Mouse (Mus musculus) kidney, postnatal 10 days (tissue): ENCODE data around the gene Dpep3.
"Not testable (repeated sequence)": the region's sequence is repeated elsewhere in the genome, so short reads cannot be mapped to it uniquely, and the experiment has no call there.

Experiments
- DNase-seq: peaks from one replicate; pipeline ENCODE4 v3.0.0; 2021; ENCODE audit warnings: mixed read lengths

Gene Dpep3

DNA sequence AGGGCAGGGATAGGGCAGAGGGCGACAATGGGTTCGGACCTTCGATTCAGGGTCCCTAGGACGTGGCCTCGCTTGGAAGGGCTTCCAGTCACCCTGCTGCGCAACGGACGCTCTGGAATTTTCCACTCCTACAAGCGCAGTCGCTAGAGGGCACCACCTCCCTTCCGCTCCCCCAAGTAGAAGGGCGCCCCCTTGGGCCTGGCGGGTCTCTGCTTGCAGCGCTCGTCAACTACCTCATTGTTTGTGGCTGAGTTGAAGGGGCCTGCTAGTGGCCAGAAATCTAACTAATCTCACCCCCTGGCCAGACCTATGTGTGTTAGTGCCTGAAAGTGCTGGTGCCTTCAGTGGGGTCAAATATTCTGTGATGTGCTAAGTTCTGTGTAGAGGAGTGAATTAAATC lies at the start of gene Dpep3:
Gene Dpep3 (minus strand): TSS at position 105 of the 400 bp plus-strand sequence.
- DNase-seq, result no peak

DNA sequence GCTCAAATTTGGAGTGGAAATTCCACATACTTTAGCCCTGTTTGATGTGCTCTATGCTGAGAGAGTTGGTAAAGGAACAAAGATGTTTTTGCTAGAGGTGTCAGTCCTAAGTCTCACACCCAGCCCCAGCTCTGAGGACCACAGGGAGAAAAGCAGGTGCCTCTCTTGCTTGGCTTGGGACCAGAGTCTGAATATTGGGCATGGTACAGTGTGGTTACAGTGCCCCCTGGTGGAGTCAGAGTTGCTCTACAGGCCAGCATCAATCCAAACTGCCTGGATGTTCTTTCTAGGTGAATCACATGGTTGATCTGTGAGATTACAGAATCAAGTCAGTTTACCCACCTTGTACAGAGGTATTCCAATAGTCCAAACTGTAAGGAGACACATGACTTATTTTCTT lies 43.3 kb upstream of the Dpep3 start:
- DNase-seq, result peak; percentile 83

DNA sequence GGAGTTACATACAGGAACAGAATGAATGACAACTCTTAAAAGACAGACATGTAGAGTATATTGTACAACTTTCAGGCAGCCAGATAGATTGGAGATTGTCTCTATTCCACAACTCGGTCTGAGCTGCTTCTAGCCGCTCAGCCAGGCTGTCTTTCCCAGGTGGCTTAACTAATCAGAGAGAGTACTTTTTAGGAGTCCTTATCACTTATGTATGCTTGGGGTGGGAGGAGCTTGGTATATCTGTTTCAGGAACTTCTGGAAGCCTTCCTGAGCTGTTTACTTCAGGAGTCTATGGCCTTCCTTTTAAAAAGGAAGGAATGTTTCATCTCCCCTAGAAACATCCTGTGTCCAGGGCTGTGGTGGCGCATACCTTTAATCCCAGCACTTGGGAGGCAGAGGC lies 38.8 kb upstream of the Dpep3 start:
- DNase-seq, result no peak

DNA sequence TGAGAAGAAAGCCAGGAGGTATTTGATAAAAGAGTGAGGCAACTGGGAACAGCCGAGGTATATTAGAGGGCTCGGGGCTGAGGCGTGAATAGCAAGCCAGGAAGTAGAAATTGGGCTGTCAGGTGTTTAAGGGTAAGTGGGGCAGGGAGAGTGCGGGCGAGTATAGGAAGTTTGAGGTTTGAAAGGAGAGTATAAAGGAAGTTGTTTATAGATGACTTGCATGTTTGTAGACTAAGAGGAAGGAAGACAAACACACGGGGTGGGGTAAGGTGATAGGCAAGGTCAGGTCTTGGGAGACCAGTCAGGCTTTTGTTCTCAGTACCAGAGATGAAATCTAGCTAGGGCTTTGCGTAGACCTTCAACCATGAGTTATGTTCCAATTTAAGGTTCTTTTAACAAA lies 37.9 kb upstream of the Dpep3 start:
- no peak for DNase-seq

DNA sequence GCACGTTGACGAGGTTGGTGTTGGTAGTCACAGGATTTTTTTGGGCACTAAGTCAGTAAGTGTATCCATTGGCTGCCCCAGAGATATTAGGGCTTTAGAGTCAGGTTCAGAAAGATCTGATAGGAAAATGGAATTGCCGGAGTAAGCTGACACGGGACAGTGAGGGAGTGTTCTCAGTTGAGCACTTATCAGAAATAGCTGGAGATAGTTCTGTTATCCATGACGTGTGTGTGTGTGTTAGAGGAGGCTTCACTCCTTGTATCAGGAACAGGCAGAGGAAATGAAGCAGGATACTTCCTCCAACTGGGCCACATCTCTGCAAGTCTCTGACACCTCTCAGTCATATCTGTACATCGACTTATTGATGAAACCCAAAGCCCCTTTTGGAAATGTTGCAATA lies 37.1 kb upstream of the Dpep3 start:
- DNase-seq, result no peak

DNA sequence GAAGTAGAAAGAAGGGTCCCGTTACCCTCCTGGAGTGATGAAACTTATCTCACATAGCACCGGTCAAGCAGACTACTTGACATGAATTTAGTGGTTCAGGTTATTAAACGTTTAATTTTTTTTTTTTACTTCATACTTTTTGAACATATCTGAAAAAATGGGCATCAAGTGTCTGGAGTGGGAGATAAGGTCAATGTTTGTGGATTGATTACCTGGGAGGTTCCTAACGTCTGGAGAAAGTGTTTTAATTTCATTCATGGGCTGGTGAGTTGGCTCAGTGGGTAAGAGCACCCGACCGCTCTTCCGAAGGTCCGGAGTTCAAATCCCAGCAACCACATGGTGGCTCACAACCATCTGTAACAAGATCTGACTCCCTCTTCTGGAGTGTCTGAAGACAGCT lies 33.0 kb upstream of the Dpep3 start:
- DNase-seq, result not testable (repeated sequence)

DNA sequence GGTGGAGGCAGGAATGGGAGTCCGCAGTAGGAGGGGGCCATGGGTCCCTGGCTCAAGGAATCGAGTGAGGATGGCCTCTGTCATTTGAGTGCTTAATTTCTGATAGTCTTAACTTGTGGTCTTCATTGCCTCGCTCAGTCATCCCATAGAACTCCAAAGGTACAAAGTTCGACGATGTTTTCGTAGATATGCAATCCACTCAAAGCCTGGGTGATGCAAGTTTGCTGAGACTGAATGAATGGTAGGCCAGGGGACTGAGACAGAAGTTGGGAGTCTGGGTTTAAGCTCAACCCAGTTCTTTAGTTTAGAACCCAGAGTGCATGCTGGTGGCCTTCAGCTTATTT lies 32.4 kb upstream of the Dpep3 start, which contains the start of gene Ddx28:
Gene Ddx28 (minus strand): TSS at position 240 of the 344 bp plus-strand sequence.
- no peak for DNase-seq

DNA sequence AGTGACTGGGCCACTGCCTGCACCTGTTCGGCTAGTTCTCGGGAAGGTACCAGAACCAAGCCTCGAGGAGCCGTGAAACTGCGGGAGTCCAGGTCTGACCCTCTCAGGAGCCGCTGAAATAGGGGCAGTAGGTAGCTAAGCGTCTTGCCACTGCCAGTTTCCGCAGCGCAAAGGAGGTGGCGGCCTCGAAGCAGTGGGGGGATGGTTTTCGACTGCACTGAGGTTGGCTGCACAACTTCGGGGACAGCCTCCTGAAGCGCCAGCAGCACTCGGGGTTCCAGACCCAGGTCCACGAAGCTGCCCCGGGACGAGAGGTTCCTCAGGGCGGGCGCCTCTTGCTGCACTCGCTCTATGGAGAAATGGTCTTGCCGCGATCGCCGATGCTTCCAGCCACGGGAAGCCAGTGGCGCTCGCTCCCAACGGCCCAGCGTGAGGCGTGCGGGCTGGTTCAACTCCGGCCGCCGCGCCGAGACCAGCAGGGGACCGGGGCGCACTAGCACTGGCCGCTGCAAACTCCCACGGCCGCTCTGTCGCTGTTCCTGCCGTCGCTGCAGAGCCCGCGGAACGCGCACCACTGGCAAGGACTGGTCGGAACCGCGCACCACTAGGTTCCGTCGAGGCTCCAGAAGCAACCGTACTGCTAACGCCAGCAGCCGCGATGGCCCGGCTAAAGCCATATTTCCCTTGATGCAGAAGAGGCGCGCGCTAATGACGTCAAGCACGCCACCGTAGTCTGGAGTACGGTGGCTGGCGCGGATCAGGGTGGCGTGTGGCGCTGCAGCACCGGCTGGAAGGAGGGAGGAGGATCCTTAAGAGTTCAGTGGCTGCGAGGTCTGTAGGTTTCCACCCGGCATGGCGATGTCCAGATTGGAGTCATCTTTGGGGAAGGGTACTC lies 31.8 kb upstream of the Dpep3 start:
- peak; percentile 97 for DNase-seq

DNA sequence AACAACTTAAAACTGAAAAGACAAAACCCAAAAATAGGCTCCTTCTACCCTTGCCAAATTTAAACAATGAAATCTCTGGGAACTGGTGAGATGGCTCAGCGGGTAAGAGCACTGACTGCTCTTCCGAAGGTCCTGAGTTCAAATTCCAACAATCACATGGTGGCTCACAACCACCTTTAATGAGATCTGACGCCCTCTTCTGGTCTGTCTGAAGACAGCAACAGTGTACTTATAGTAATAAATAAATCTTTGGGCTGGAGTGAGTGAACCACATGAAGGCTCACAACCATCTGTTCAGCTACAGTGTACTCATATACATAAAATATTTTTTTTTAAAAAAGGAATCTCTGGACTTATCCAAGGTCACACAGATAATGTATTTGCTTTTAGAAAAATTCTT lies 28.7 kb upstream of the Dpep3 start:
- not testable (repeated sequence) for DNase-seq

DNA sequence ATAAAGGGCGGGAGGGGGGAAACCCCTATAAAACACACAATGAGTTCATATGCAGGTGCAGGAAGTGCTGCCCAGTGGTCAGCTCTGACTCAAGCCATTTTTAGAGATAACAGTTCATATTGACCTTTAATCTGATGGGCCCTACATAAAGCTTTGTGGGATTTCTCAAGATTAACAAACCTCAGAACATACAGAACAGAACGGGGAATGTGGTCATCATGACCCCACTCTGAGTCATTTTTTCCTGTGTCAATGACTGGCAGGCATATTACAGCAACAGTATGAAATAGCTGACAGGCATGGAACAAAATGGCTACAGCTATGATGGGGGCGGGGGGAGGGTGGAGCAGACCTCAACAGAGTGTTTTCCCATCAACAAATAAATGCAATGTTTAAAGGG lies 27.9 kb upstream of the Dpep3 start:
- no peak for DNase-seq

DNA sequence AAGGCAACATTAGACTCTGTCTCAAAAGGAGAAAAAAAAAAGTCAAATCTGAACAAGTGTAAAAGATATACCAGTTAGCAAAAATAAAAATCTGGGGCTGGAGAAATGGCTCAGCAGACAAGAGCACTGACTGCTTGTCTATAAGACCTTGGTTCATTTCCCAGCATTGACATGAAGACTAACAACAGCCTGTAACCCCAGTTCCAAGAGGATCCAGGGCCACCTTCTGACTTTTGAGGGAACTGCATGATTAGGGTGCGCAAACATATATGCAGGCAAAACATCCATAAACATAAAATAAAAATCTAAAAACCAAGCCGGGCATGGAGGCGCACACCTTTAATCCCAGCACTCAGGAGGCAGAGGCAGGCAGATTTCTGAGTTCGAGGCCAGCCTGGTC lies 27.2 kb upstream of the Dpep3 start:
- no peak for DNase-seq

DNA sequence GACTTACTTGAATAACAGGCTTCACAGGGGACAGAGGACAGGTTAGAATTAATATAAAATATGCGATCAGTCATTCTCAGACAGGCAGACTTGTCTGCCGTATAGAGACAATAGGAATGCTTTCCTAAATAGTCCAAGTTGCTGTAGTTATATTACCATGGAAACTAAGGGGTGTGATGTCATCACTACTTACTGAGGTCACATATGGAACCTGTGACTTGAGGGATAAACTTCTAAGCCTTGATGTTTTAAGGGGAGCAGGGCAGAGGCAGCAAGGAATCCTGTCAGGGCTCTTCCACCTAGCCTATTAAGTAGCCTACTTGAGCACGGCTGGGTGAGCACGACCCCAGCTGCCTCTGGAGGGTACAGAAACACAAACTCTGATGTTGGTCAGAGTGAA lies 26.6 kb upstream of the Dpep3 start, which contains the start of gene Dpep2nb:
Gene Dpep2nb (minus strand): TSS at position 101 of the 400 bp plus-strand sequence.
- no peak for DNase-seq

DNA sequence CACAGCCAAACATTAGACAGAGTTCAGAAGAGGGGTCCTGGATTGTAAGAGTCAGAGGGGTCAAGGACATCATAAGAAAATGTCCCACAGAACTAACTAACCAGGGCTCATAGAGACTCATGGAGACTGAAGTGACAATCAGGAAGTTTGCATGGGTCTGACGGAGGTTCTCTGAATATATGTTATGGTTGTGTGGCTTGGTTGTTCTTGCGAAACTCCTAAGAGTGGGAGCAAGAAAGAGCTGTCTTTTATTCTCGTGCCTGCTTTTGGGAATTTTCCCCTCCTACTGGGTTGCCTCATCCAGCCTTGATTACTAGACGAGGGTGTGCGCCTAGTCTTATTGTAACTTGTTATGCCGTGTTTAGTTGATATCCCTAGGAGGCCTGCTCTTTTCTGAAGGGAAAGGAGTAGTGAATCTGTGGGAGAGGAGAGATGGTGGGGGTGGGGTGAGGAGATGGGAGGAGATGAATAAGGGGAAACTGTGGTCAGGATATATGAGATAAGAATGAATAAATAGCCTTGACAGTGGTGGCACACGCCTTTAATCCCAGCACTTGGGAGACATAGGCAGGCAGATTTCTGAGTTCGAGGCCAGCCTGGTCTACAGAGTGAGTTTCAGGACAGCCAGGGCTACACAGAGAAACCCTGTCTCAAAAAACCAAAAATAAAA lies 25.4 kb upstream of the Dpep3 start:
- DNase-seq, result no peak

DNA sequence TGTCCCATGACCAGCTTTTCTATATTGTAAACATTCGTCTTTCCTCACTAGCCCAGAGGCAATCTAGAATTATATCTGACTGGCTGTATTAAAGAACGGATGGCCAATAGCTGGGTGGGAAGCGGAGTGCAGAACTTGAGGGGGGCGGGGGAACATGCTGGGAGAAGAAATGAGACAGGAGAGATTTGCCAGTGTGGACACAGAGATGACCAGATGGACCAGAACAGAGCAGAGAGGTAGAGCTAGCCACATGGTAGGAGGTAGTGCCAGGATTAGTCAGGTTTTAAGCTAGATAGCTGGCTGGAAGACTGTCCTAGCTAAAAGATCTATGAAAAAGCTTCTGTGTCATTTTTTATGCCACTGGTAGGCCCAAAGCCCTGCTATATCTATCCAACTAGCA lies 22.7 kb upstream of the Dpep3 start:
- DNase-seq, result no peak

DNA sequence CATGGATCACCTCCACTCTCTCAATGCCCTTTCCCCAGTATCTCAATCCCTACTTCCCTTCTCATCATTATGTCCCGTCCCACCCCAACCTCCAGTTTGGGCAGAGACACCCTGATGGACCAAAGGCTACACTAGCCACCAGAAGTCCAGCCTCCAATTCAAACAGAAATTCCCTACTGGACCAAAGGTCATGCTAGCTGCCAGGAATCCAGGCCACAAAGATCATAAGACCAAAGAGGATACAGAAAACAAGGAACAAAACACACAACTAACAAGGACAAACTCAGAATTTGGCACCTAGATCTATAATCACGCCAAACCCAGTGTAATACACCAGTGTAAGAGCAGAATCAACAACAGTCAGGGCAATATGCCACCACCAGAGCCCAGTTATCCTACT lies 19.7 kb upstream of the Dpep3 start:
- no peak for DNase-seq

DNA sequence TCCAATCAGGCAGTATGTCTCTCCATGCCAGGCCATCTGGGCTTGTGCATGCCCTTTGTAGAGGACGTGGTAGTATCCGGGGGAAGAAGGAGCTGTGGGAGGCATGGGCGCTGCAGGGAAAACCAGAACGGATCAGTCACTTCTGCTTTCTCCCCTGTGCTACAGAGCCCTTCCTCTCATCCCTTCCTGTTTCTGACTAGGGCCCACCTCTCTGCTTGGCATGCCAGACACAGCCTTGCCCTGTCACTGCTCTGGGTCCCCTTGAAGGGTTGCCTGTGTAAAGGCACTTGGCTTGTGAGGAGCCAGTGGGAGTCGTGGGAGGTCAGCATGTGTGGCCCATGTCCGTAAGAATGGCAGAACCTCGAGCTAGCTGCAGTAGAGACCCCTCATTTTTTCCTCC lies 17.1 kb upstream of the Dpep3 start:
- no peak for DNase-seq

DNA sequence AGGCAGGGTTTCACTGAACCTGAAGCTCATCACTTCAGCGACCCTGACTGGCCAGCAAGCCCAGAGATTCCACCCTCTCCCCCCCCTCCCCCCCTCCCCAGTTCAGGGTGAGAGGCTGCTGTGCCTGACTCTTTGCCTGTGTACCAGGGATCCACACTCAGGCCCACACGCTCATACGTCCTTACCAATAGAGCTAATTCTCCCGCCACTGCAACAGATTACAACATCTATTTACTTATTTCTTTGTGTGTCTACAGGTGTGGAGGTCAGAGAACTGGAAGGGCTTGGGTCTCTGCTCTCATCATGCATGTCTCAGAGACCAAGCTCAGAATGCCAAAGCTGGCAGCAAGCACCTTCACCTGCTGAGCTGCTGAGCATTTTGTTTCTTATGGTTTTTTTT lies 14.0 kb upstream of the Dpep3 start:
- no peak for DNase-seq

DNA sequence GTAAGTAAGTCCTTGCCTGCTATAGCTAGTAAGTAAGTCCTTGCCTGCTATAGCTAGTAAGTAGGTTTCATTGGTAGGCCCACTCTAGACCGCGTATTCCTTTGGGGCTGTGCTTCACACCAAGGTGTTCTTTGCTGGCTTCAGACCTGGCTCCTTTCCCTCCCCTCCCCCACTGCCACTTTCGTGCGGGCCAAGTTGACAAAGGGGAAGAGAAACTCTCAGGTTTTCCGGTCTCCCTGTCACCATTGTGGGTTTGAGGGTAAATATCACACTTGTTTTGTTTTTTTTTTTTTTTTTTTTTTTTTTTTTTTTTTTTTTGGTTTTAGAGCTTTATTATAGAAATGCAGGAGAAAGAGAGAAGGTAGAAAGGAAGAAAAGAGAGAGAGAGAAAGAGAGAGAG lies 13.3 kb upstream of the Dpep3 start:
- no peak for DNase-seq

DNA sequence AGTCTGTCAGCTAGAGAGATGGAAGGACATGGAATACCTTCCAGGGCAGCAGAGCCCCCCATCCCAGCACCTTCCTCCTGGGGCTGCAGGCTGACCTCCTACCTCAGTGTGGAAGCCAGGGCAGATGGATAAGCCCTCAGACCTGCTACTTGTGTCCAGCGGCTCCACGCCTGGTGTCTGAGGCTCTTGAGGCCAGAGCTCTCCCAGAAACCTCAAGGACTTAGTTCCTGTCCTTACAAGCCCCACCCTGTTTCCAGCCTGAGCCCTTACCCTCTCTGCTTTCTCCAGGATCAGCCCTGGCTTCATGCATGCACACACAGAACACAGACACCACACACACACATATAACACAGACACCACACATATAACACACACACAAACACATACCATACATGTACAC lies 12.3 kb upstream of the Dpep3 start:
- DNase-seq, result no peak

DNA sequence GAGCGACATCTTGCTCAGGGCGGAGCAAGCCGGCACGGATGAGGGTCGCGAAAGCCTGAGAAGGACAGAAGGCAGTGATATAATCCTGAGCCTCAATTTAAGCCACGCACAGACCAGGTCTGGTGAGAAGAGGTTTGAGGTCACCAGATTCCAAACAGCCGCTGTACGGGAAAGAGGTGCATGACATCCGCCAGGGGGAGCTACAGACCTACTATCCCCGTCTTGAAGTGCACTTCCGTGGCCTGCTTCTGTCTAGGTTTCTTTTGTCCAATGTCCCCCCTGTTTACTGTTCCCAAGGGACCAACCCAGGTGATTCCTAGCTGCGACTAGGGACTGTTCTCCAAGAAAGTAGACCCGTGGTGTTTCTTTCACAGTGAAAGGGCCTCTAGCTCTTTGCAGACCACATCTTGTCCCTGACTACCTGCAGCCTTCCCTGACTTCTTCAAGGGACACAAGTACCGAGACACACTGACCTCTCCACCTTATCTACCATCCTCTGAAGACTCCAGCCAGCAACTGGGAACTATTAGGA lies 11.7 kb upstream of the Dpep3 start, which contains the start of gene Dus2:
Gene Dus2 (plus strand): TSS at position 482 of the 532 bp plus-strand sequence.
- peak; percentile 91 for DNase-seq

DNA sequence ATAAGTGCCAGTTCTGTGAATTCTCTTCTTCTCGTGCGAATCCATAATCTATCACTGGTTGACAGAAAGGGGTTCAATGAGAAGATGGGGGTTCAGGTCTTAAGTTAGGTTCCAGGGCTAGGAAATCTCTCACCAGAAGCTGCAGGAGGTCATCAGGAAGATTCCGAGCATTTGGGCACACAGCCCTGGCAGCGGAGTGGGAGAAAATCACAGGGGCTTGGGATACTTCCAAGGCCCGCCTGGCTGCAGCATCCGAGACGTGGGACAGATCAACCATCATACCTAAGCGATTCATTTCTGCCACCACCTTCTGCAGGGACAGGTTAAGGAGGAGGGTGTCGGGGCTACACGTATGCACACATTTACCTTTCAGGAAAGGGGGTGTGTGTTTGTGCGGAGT lies 9.3 kb upstream of the Dpep3 start:
- no peak for DNase-seq

DNA sequence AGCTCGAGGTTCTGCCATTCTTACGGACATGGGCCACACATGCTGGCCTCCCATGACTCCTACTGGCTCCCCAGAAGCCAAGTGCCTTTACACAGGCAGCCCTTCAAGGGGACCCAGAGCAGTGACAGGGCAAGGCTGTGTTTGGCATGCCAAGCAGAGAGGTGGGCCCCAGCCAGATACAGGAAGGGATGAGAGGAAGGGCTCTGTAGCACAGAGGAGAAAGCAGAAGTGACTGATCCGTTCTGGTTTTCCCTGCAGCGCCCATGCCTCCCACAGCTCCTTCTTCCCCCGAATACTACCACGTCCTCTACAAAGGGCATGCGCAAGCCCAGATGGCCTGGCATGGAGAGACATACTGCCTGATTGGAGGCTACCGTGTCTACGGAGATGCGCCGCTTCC lies 4.2 kb upstream of the Dpep3 start:
- not testable (repeated sequence) for DNase-seq

DNA sequence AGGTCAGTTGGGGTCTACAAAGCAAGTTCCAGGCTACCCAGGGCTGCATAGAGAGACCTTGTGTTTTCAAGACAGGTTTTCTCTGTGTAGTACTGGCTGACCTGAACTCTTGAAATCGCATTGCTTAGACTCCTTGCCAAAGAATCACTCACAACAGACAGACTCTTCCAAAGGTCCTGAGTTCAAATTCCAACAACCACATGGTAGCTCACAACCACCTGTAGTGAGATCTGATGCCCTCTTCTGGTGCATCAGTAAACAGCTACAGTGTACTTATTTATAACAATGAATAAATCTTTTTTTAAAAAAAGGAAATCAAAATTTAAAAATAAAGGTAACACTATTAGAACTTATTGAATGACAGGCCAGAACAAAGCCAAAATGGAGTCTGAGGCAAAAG lies 1.9 kb upstream of the Dpep3 start:
- no peak for DNase-seq

DNA sequence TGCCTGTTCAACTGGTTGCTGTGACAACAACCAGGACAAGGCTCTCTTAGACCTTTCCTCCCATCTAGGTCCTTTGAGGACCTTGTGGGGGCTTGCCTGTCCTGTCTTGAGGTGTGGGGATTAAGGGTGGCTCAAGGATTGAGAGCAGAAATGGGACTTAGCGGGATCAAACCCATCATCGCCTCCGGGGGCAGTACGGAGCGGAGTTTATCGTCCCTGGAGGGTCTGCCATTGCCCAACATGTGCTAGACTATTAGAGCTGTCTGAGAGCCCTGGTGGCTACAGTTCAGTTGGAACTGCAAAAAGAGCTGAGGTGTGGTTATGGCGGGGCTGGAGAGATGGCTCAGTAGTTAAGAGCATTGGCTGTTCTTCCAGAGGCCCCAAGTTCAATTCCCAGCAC lies 3.9 kb downstream of the Dpep3 start:
- no peak for DNase-seq
